Mouse (Mus musculus) layer of hippocampus, postnatal 25 days (tissue): Measurements from ENCODE around the gene Ppig. TPM values are rescaled to one million over a fixed set of nuclear protein-coding genes. Genes with fewer than 3 reads are reported as not detected.
"Not testable (repeated sequence)": the region's sequence is repeated elsewhere in the genome, so short reads cannot be mapped to it uniquely, and the experiment has no call there.

ENCODE experiments used
- DNase-seq, 2 experiments: peaks; one replicate each; pipeline ENCODE4 v3.0.0; 2022; ENCODE audit warnings: mixed read lengths in 2 of 2, low spot score in 1 of 2; ENCODE audit errors: extremely low spot score in 1 of 2
- total RNA-seq, 2 experiments: library from RNA; stranded (reverse); gene quantifications; 2 replicates each; pipeline ENCODE4 v1.2.3; 2021

The Ppig gene
- 10 to 100 TPM; 60.4 to 66.1 TPM for total RNA-seq

DNA sequence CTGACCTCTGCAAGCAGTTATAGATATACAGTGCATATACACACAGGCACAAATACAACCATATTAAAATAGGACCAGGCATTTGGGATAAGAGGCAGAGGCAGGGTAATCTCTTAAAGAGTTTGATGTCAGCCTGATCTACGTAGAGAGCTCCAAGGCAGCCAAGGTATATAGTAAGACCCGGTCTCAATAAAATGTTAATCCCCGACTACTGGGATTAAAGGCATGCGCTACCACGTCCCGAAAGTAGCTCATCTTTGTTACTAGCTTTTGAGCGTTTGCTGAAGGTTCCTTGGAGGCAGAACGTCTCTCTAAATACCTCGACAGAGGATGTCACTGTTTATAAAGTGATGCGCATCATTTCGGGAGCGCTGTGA, at the start of gene Ppig:
TSS of gene Ppig (plus strand) at position 273 of the 377 bp plus-strand sequence.
- DNase-seq: no peak

DNA sequence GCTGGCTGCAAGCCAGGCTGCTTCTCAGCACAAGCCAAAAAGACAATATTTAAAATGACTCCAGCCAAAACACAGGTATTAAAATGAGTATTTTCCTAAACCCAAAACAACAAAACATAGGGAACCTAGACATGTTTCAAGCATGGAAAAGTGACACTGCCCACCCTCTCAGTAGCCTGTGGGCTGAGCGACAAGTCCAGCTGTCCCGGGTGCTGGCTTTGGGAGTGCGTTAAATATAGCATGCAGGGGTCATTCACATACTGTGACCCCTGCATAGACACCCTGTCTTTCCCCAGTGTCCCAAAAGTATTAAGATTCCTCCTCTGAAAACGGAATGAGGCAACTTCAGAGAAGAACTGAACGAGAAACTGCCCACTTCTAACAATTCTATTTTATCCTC, 48.6 kb upstream of the Ppig start:
- no peak for DNase-seq

DNA sequence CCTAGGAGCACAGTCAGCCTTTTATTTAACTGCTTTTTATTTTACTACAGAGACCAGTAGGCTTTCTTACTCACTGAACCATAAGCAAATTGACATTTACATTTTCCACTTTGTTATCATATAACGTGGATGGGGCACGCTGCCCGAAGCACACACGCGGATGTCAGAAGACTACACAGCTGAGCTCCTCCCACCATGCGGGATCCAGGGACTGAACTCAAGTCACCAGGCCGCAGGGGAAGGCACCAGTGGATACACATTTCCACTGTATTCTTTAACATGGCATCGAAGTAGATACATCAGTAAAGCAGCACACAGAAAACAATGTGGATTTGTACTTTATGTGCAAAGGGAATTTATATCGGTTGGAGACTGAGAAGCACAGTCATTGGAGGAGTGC, 47.1 kb upstream of the Ppig start:
- DNase-seq: no peak

DNA sequence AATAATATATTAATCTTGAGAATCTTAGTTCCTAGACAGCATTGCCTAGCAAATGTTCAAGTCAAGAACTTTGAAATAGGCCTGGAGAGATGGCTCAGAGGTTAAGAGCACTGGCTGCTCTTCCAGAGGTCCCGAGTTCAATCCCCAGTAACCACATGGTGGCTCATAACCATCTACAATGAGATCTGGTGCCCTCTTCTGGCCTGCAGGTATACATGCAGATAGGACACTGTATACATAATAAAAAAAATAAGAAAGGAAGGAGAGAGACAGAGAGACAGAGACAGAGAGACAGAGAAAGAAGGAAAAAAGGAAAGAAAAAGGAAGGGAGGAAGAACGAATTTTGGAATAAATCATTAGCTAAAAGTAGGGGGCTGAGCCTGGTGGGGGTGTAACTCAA, 45.6 kb upstream of the Ppig start:
- DNase-seq: no peak

DNA sequence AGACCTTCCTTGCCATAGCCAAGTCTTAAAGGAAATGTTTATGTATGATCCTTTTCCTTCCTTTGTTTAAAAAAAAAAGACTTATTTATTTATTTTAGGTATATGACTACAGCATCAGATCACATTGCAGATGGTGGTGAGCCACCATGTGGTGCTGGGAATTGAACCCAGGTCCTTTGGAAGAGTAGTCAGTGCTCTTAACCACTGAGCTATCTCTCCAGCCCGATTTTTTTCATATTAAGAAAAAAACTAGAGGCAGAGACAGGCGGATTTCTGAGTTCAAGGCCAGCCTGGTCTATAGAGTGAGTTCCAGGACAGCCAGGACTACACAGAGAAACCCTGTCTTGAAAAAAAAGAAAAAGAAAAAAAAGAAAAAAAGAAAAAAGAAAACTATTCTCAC, 45.1 kb upstream of the Ppig start:
- not testable (repeated sequence) for DNase-seq

DNA sequence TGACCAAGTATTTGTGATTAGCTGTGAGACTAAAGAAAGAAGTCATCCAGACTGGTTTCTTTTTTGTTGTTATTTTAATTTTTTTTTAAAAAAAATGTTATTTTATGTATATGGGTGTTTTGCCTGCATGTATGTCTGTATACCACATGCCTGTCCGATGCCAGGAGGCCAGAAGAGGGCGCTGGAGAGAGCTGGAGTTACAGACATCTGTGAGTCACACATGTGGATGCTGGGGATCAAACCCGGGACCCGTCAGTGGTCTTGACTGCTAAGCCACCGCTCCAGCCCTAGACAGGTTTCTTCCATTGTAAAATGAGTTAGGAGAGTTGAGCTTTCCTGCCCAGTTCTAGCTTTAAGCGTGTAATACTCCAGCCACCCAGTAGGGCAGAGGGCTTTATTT, 42.4 kb upstream of the Ppig start:
- DNase-seq: no peak

DNA sequence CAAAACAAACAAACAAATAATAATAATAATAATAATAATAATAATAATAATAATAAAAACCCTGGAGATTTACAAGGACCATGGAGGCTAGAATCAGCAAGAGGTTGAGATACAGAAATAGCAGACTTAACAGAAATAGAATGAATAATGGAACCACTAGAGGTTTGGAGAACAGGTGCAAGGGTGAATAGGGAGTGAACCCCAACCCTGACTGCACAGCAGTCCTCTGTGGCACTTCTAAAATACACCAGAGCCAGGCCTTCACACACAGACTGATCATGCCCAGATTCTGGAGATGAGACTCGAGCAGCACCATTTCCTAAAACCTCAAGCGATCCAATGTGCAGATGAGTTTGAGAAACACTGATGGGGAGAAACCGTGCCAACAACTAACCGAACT, 40.4 kb upstream of the Ppig start:
- no peak for DNase-seq

DNA sequence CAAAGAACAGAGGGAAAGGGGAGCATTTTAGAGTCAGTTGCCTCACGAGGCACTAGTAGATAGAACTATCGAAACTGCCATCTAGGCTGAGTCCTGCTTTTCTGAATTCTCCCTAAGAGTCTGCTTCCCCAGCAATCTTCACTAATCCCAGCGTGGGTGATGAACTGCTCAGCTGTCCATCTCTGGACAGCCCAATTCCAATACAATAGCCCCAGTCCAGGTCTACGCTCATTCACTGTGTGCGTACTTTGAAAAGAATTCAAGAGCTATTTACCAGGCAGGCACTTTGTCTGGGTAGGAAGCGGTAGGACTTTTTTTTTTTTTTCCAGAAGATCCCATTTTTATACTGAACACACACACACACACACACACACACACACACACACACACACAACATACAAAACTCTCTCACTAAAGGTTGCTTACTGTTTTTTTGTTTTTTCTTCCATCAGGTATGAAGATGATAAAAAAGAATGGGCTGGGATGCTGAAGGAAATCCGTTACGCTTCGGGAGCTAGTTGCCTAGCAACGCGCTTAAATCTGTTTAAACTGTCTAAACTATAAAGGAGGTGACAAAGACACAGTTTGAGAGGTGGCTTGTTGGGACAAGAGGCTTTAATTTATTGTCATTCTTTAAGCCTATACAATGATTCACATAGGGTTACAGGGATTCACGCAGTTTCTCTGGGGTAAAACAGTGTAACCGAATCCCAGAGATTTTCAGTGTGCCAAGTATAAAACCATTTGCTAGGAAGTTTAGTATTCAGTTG, 39.1 kb upstream of the Ppig start:
- no peak for DNase-seq

DNA sequence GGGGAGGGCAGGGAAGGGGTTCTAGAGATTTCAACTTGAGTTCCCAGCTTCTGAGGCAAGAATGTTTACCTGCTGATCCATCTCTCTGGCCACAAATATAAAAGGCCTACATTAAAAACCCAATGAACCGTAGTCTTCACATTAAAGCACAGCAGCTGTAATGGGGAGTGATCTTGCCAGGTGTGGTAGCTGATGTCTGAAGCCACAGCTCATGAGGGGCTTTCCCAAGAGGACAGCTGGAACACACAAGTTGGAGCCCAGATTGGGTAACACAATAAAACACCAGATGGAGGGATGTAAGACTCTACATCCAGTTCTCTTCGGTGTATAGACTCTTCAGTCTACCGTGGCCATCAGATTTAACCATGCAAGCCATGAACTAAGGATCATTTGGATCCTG, 37.9 kb upstream of the Ppig start:
- DNase-seq: no peak

DNA sequence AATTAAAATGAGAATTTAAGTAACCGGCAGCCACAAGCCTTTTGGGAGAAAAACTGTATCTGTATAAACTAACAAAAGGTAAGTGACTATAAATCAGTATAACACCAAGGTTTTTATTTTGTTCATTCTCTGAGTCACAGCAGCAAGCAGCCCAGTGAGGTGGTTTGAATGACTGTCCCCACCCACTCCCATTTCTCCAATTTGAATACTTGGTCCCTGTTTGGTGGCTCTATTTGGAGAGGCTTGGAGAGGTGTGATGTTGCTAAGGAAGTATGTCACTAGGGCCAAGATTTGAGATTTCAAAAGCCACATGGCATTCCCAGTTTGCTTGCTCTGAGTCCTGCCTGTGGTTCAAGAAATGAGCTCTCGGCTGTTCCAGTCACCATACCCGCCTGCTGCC, 32.1 kb upstream of the Ppig start:
- DNase-seq: no peak

DNA sequence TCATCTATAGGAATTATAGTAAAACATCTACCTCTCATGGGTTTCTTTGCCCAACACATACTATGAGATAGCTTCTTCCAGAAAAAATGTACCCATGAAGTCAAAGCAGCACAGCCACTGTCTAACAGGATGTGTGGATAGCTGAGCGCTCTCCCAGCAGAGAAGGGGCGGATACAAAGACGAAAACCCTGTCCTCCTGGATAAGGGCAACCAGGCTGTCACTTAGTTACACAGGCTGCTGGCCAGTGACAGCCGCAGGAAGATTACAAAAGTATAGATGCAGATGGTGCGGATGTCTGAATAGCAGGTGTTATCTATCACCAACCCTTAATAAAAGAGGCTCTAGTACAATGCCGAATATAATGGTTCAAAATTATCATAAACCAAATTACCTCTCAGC, 31.5 kb upstream of the Ppig start:
- DNase-seq: no peak

DNA sequence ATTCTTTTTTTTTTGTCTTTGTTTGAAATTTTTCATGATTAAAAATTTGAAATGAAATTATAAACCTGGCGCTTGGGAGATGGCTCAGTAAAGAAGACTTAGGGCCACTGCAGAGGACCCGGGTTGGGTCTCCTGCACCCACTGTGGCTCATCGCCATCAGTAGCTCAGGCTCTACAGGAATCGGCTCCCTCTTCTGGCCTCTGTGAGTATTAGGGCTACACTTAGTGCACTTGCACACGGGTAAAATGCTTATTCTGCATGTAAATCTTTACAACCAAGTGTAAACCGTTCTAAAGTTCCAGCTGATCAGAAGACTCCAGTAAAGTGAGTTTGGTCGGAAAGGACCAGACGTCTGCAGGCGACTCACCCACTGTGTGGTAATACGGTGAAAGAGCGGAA, 28.8 kb upstream of the Ppig start:
- no peak for DNase-seq

DNA sequence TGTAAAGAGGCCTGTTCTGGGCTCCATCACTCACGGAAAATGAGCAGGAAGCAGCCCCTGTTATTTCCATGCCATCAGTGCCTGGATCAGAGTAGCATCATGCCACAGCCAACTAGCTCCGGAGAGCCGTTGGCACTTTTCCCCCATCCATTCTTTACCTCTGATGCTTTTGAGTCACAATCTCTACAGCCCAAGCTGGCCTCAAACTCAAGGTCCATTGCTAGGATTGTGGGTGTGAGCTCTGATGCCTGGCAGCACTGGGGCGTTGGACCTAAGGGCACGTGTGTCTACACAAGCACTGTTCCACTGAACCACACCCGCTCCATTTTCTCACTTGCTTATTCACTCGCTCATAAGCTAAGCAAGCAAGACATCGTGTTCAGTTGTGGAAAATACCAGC, 21.9 kb upstream of the Ppig start:
- no peak for DNase-seq

DNA sequence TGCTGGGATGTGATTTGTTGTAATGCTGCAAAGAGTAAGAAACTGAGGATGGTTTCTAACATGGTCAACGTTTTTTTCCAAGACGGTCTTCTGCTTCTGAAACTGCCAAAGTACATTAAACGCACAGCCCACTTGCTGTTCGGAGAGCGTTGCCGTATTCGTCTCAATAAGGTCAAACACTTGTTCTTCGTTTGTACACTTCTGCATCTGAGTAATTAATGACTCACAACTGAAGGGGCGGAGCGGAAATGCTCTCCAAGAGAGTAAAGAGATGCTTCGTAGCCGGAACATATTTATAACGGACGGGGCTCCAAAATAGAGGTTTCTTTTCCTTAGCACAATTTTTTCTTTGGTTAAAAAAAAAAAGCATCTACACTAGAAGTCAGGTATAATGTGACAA, 10.2 kb upstream of the Ppig start:
- DNase-seq: no peak

DNA sequence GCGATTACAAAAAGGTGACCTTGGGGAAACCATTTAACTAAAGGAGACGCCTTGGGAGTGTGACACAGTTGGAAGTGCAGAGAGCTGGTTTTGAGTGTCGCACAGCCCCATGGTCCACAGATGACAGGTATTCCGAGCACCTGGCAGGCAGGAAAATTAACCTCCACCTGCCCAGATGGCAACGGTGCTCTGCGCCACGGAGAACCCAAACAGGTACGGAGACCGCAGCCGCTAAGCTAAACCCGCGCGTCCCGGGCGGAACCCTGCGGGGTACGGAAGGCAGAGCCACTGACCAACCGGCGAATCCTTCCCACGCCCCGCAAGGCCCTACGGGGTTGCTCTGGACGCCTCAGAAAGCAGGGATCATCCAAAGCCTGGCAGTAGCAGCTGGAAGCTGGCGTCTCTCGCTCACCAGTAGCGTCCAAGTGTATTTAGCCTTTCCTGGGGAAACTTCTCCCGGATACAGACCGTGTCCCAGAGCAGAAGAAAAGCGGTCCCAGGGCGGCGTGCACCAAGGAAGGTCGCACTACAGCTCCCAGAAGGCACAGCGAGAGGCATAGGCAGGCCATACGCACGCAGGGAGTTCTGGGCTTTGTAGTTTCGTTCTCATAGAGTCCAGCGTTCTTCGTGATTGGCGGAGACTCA, 9.2 kb upstream of the Ppig start, which contains the start of gene Fastkd1:
TSS of gene Fastkd1 (minus strand) at position 536 of the 645 bp plus-strand sequence.
- peak; percentile 67 to 69 for DNase-seq

DNA sequence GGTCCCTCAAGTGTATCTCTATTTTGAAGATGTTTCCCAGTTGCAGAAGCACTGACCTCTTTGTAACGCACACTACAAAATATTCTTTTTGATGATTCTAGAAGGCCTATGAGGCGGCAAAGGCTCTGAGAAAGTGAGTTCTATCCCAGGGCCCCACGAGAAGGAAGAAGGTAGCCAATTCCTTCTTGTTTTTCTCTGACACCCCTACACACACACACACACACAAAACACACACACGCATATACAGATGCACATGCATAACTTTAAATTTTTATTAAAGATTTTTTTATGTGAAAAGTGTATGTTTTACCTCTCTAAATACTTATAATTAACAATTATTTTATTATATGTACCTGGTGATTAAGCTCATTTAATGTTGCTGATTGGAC, 8.7 kb upstream of the Ppig start:
- DNase-seq: no peak

DNA sequence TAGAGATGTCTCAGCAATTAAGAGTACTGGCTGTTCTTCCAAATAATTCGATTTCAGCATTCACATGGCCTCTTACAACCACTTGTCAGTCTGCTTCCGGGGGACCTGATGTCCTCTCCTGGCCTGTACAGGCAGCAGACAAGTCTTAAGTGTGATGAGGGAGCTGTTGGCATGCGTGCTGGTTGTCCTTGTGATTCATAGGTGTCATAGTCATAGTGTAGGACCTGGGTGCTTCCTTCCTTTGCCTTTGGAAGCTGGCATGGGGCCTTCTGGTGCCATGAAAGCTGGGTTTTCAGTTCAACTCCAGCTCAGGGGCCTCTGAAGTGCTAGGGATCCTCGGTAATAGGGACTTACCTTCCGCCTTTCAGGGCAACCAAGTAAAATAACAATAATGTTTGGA, 8.2 kb upstream of the Ppig start:
- DNase-seq: no peak

DNA sequence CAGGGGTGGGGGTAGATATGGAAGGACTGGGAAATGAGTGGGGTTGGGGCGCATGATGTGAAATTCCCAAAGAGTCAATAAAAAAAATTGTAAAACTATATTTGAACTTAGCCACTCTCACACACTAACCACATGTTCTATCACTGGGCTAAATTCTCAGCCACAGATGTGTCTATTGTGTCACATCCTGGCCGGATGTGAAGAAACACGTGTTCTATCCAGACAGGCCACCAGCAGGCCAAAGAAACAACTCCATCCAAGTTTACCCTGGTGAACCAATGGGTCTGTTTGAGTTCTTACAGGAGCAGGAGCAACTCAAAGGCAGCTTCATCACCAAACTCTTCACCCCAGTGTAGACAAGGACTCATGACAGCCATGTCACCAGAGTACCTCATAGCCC, 5.9 kb upstream of the Ppig start:
- DNase-seq: no peak

DNA sequence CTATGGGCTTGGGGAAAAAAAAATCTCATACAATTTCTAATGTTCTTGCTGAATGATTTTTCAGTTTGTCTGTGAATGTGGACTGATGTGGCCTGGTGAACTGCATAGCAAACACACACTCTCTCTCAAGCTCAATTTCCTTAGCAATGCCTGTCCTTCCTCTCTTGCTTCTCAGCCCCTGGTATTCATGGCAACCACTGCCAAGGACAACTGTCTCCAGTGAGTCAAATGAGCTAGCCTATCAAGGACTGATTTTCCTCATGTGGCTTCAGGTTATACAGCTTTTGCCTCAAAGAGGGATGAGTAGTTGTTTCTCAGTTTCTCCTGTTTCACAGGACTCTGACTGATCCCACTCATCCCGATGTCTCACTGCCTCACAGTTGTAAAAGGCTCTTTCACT, 3.2 kb upstream of the Ppig start:
- DNase-seq: no peak

DNA sequence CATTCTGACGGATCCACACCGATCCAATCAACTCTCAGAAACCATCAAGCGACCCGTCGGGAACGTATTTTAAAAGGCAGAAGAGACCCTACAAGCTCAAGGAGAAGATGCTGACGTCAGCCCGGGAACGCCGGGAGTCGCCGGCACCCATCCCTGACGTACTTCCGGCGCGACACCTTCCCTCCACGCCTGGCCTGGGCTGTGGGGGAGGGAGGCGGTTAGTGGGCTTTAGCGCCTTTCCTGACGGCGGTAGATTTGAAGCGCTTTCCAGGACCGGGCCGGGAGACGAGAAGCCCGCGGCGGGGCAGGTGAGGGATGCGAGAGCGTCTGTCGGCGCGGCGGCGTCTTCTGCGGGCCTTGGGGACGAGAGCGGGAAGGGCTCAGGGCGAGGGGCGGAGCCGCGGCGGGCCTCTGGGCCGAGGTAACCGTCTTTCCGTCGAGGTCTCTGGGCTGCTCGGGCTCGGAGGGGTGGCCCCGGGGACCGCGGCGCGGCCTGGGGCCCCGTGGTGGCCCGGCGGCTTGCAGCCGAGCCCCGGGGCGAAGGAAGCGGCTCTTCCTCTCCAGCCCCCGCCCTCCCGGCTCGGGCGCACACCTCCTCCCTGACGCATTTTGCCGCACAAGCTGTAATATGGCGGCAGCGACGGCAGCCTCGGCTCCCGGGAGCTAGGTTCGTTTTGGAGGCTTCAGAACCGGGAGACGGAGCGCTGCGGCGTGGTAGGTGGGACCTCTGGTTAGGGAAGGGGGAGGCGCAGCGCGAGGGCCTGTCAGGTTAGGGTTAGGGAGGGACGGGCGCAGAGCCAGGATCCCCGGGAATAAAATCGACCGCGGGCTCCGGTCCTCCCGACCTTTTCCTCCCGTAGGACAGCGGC, 539 bp downstream of the Ppig start:
- peak; percentile 92 to 94 for DNase-seq

DNA sequence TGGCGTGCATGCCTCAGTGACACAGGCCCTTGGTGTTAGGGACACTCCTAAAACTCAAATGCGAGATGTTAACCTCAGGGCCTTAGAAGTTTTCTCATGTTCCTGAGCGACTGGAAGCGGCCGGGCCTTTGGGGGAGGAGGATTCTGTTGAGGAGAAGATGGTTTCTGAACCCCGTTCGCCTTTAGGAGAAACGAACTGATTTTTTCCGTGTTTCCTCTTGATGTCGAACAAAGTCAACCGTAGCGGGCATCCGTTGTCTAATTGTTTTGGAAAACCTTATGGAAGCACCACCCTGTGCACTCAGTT, 1.1 kb downstream of the Ppig start:
- DNase-seq: no peak

DNA sequence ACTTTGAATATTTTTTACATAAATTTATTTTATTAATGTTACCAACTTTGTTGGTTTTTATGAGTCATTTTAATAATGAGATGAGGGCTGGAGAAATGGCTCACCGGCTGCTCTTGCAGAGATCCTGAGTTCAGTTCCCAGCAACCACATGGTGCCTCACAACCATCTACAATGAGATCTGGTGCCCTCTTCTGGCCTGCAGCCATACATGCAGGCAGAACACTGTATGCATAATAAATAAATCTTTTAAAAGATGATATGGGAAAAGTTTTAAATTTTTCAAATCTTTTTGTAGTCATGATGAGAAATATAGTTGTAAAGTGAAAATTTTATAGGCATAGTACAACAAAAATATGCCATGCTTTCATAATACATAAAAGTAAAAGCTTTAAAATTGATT, 22.7 kb downstream of the Ppig start:
- no peak for DNase-seq
